13 mouse cellular contexts compared by ENCODE assay signal in the genomic region with DNA sequence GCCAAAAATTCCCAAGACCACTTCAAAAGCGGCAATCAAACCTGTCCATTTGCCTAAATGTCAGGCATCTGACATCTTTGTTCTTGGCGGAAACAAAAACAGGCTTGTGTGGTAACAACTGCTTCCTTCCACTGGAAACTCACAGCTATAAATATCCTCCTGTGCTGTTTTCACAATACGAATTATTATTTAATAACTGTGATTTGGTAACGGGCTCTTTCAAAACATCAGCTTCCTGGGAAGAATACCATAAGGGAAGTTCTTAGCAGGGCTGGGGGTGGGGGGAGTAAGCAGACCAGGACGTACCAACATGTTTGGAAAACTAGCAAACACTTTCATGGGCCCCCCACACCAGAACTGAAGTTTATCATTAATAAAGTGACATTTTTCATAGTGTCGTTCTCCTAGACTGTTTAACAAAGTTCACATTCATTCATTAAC. TPM values are rescaled to one million over a fixed set of nuclear protein-coding genes. Genes with fewer than 3 reads are reported as not detected.
A peak's percentile ranks its signal among the peaks of the same experiment; 100 is the strongest.
DNase-seq lines count a peak whose midpoint lies in the region; ATAC-seq and TF ChIP-seq lines count a peak whose summit lies in the region.
"Had no signal": no experiment of that assay in that cellular context is flagged by ENCODE, and none has a peak within 500 bp of the region (broad histone marks: within the 10 kb centered on the region; RNA-seq: fewer than 3 reads in every experiment).

No protein-coding gene starts in this region.

- ATAC-seq in hindbrain, embryonic 14.5 days (ENCODE audit: low FRiP score): no peak
- no peak for ATAC-seq in hindbrain, embryonic 13.5 days (ENCODE audit: low FRiP score)
- no peak for ATAC-seq in stomach, embryonic 15.5 days (ENCODE audit: insufficient read depth, low FRiP score, low read depth)
- ATAC-seq in stomach, postnatal 0 days (ENCODE audit: low FRiP score, low TSS enrichment): no peak
- no peak for ATAC-seq in limb, embryonic 15.5 days (ENCODE audit: insufficient number of reproducible peaks, low FRiP score, low TSS enrichment, low read depth)
- ATAC-seq: CD4-positive, CD25-positive, alpha-beta regulatory T cell, adult 4 months had no signal

- no peak overlapping the region for H3K4me3 ChIP-seq in hindbrain, embryonic 14.5 days (replicated peaks; ENCODE audit: low read length)
- no peak overlapping the region for H3K4me3 ChIP-seq in hindbrain, embryonic 13.5 days
- H3K4me3 ChIP-seq in stomach, embryonic 15.5 days (replicated peaks): no peak overlapping the region
- no peak overlapping the region for H3K4me3 ChIP-seq in stomach, postnatal 0 days (ENCODE audit: low read depth, low read length)
- H3K4me3 ChIP-seq in limb, embryonic 15.5 days: no peak overlapping the region
- H3K4me3 ChIP-seq: hindbrain, embryonic 15.5 days had no signal

- H3K4me2 ChIP-seq in hindbrain, embryonic 14.5 days (replicated peaks): no peak overlapping the region
- H3K4me2 ChIP-seq in hindbrain, embryonic 13.5 days: no peak overlapping the region
- no peak overlapping the region for H3K4me2 ChIP-seq in stomach, embryonic 15.5 days
- no peak overlapping the region for H3K4me2 ChIP-seq in stomach, postnatal 0 days (replicated peaks; ENCODE audit: low read depth)
- no peak overlapping the region for H3K4me2 ChIP-seq in limb, embryonic 15.5 days
- H3K4me2 ChIP-seq: hindbrain, embryonic 15.5 days had no signal

- no peak for DNase-seq in hindbrain, embryonic 14.5 days (ENCODE audit: low spot score)
- no peak for DNase-seq in stomach, postnatal 0 days (ENCODE audit: low spot score)
- DNase-seq in c-Kit-positive CD71-positive TER-119-positive erythroid progenitor cells, embryonic 14.5 days (ENCODE audit: low spot score): no peak
- no peak for DNase-seq in adrenal gland, postnatal 25 days
- DNase-seq: adrenal gland, postnatal 10 days; cerebellum, adult 2 months; heart, adult 11 months had no signal

- TF ChIP-seq EP300 in stomach, postnatal 0 days (optimal IDR thresholded peaks at IDR 0.05): no peak

- TF ChIP-seq CTCF in stomach, postnatal 0 days (IDR thresholded peaks at IDR 0.05; ENCODE audit: low read depth): no peak

- no peaks in the 10 kb centered on the region for H3K27me3 ChIP-seq in hindbrain, embryonic 14.5 days (ENCODE audit: control insufficient read depth, insufficient read depth, low read length)
- no peaks in the 10 kb centered on the region for H3K27me3 ChIP-seq in hindbrain, embryonic 13.5 days
- H3K27me3 ChIP-seq in stomach, embryonic 15.5 days (replicated peaks): no peaks in the 10 kb centered on the region
- no peaks in the 10 kb centered on the region for H3K27me3 ChIP-seq in stomach, postnatal 0 days (ENCODE audit: control insufficient read depth, insufficient read depth, low read length)
- H3K27me3 ChIP-seq in limb, embryonic 15.5 days: no peaks in the 10 kb centered on the region
- H3K27me3 ChIP-seq: hindbrain, embryonic 15.5 days had no signal

- H3K27ac ChIP-seq in hindbrain, embryonic 14.5 days: peak overlapping the region; percentile 17; the same call in 1 of the 2 replicates
- H3K27ac ChIP-seq in hindbrain, embryonic 13.5 days: no peak overlapping the region
- 0 out of 2 replicates have a peak overlapping the region, but pooled peaks have one; percentile 32 for H3K27ac ChIP-seq in stomach, embryonic 15.5 days
- no peak overlapping the region for H3K27ac ChIP-seq in stomach, postnatal 0 days (replicated peaks)
- 0 out of 2 replicates have a peak overlapping the region, but pooled peaks have one; percentile 5 for H3K27ac ChIP-seq in limb, embryonic 15.5 days
- H3K27ac ChIP-seq: hindbrain, embryonic 15.5 days; liver, embryonic 14.5 days had no signal

- no peak overlapping the region for H3K9ac ChIP-seq in hindbrain, embryonic 14.5 days
- H3K9ac ChIP-seq in hindbrain, embryonic 13.5 days: no peak overlapping the region
- no peak overlapping the region for H3K9ac ChIP-seq in stomach, embryonic 15.5 days
- H3K9ac ChIP-seq in stomach, postnatal 0 days (ENCODE audit: low read length): no peak overlapping the region
- no peak overlapping the region for H3K9ac ChIP-seq in limb, embryonic 15.5 days
- H3K9ac ChIP-seq: hindbrain, embryonic 15.5 days; liver, embryonic 14.5 days had no signal

- H3K36me3 ChIP-seq in hindbrain, embryonic 14.5 days (replicated peaks; ENCODE audit: control insufficient read depth, insufficient read depth): no peaks in the 10 kb centered on the region
- H3K36me3 ChIP-seq in hindbrain, embryonic 13.5 days: no peaks in the 10 kb centered on the region
- no peaks in the 10 kb centered on the region for H3K36me3 ChIP-seq in stomach, embryonic 15.5 days
- H3K36me3 ChIP-seq in stomach, postnatal 0 days (ENCODE audit: control insufficient read depth, insufficient read depth, low read length): no peaks in the 10 kb centered on the region
- H3K36me3 ChIP-seq in limb, embryonic 15.5 days: peaks cover 2% of the 10 kb centered on the region; the same call in 1 of the 2 replicates
- H3K36me3 ChIP-seq: hindbrain, embryonic 15.5 days had no signal

- peaks cover 28% of the 10 kb centered on the region for H3K4me1 ChIP-seq in hindbrain, embryonic 14.5 days (replicated peaks; ENCODE audit: control insufficient read depth, insufficient read depth, low read length)
- H3K4me1 ChIP-seq in hindbrain, embryonic 13.5 days (replicated peaks): peaks cover 40% of the 10 kb centered on the region
- peaks cover 28% of the 10 kb centered on the region for H3K4me1 ChIP-seq in stomach, embryonic 15.5 days
- peaks cover 7% of the 10 kb centered on the region for H3K4me1 ChIP-seq in stomach, postnatal 0 days (replicated peaks; ENCODE audit: control insufficient read depth, insufficient read depth)
- H3K4me1 ChIP-seq in limb, embryonic 15.5 days: peaks cover 41% of the 10 kb centered on the region

- WGBS in hindbrain, embryonic 14.5 days: 61% methylated on average over 6 of the region's 6 CpGs
- WGBS in hindbrain, embryonic 13.5 days: 67% methylated on average over 6 of the region's 6 CpGs
- WGBS in stomach, embryonic 15.5 days: 24% methylated on average over 6 of the region's 6 CpGs
- 33% methylated on average over 6 of the region's 6 CpGs for WGBS in stomach, postnatal 0 days
- 22% methylated on average over 6 of the region's 6 CpGs for WGBS in limb, embryonic 15.5 days

- no peaks in the 10 kb centered on the region for H3K9me3 ChIP-seq in hindbrain, embryonic 14.5 days (ENCODE audit: control insufficient read depth, low read length)
- no peaks in the 10 kb centered on the region for H3K9me3 ChIP-seq in hindbrain, embryonic 13.5 days
- no peaks in the 10 kb centered on the region for H3K9me3 ChIP-seq in stomach, embryonic 15.5 days
- H3K9me3 ChIP-seq in stomach, postnatal 0 days (ENCODE audit: control insufficient read depth, low read length): no peaks in the 10 kb centered on the region
- H3K9me3 ChIP-seq in limb, embryonic 15.5 days: no peaks in the 10 kb centered on the region
- H3K9me3 ChIP-seq: hindbrain, embryonic 15.5 days had no signal

RNA-seq across cellular contexts. Expression of a gene that starts 31.4 kb away (rescaled TPM):
- 28.4 and 29.4 TPM in 2 replicates for polyA plus RNA-seq in hindbrain, embryonic 14.5 days (2014; fragmentation: Nextera tagmentation; extraction: Ambion mirVana)
- polyA plus RNA-seq in hindbrain, embryonic 13.5 days (2015; fragmentation: Nextera tagmentation; extraction: Ambion mirVana): 37.1 and 38.8 TPM in 2 replicates
- 39.1 and 44.8 TPM in 2 replicates for polyA plus RNA-seq in stomach, embryonic 15.5 days (2015; fragmentation: Nextera tagmentation; extraction: Ambion mirVana)
- polyA plus RNA-seq in stomach, postnatal 0 days (2015; fragmentation: Nextera tagmentation; extraction: Ambion mirVana): 20.5 and 23.4 TPM in 2 replicates
- 55.1 and 58.3 TPM in 2 replicates for polyA plus RNA-seq in limb, embryonic 15.5 days (2015; fragmentation: Nextera tagmentation; extraction: Ambion mirVana)
- 8.8 TPM in 2 replicates for total RNA-seq in adrenal gland, postnatal 25 days (2021)

Comparison
In these comparisons a context has a peak if more than half of its experiments do, and no peak if none do; other contexts are left out.
1. H3K27ac ChIP-seq: peak in hindbrain, embryonic 14.5 days (single experiment), stomach, embryonic 15.5 days (single experiment) and limb, embryonic 15.5 days (single experiment); none in hindbrain, embryonic 13.5 days (single experiment) and stomach, postnatal 0 days (single experiment).